51 mouse cellular contexts compared by ENCODE assay signal in the genomic region with DNA sequence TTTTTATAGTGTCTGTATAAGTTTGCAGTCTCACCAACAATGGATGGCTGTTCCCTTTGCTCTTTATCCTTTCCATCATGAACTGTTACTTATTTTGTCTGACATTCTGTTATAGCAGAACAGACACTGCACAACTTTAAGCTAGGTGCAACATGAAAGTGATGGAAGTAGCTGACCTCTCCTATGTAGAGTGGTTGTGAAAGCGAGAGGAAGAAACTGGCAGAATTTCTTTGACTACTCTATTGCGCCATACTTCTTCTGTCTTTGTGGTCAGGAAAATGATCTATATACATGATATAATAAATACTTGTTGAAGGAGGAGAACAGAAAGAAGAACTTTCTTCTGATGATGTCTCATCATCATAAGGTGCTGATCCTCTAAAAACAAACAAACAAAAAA. TPM values are rescaled to one million over a fixed set of nuclear protein-coding genes. Genes with fewer than 3 reads are reported as not detected.
"Had no signal": no experiment of that assay in that cellular context is flagged by ENCODE, and none has a peak within 500 bp of the region (broad histone marks: within the 10 kb centered on the region; RNA-seq: fewer than 3 reads in every experiment).

No protein-coding gene starts in this region.

- H3K9me3 ChIP-seq: heart, embryonic 10.5 days; heart, embryonic 12.5 days; heart, embryonic 13.5 days; heart, embryonic 15.5 days; hindbrain, embryonic 10.5 days; hindbrain, embryonic 12.5 days; hindbrain, embryonic 13.5 days; hindbrain, embryonic 15.5 days; intestine, embryonic 15.5 days; kidney, embryonic 15.5 days had no signal

- H3K9ac ChIP-seq: heart, embryonic 12.5 days; heart, embryonic 13.5 days; heart, embryonic 15.5 days; hindbrain, embryonic 12.5 days; hindbrain, embryonic 13.5 days; hindbrain, embryonic 14.5 days; hindbrain, embryonic 15.5 days; intestine, embryonic 15.5 days; kidney, embryonic 15.5 days had no signal

- DNase-seq: heart, postnatal 10 days; heart, postnatal 14 days; heart, postnatal 36 days; heart, postnatal 4 days; kidney, adult 11 months; kidney, adult 18-20 months; kidney, adult 2 months; kidney, adult 8-10 months; kidney, adult 9 months; kidney, postnatal 10 days; kidney, postnatal 14 days; kidney, postnatal 25 days; kidney, postnatal 36 days; kidney, postnatal 4 days; layer of hippocampus, adult 9-11 months; layer of hippocampus, postnatal 36 days had no signal

- ATAC-seq: hindbrain, embryonic 16.5 days; hindbrain, postnatal 0 days; inflammation-experienced regulatory T-cells, adult 6 months; intestine, embryonic 15.5 days; intestine, embryonic 16.5 days; intestine, postnatal 0 days had no signal

- H3K4me2 ChIP-seq: heart, embryonic 11.5 days; heart, embryonic 12.5 days; heart, embryonic 13.5 days; heart, embryonic 15.5 days; hindbrain, embryonic 12.5 days; hindbrain, embryonic 13.5 days; hindbrain, embryonic 14.5 days; hindbrain, embryonic 15.5 days; intestine, embryonic 15.5 days; kidney, embryonic 15.5 days had no signal

- H3K36me3 ChIP-seq: heart, embryonic 10.5 days; heart, embryonic 12.5 days; heart, embryonic 13.5 days; heart, embryonic 15.5 days; hindbrain, embryonic 10.5 days; hindbrain, embryonic 12.5 days; hindbrain, embryonic 13.5 days; hindbrain, embryonic 15.5 days; intestine, embryonic 15.5 days; kidney, embryonic 15.5 days had no signal

- H3K4me3 ChIP-seq: heart, embryonic 10.5 days; heart, embryonic 12.5 days; heart, embryonic 13.5 days; heart, embryonic 15.5 days; hindbrain, embryonic 10.5 days; hindbrain, embryonic 12.5 days; hindbrain, embryonic 13.5 days; hindbrain, embryonic 15.5 days; intestine, embryonic 15.5 days; kidney, embryonic 15.5 days; layer of hippocampus, adult 2 months; left cerebral cortex, adult 2 months had no signal

- H3K27ac ChIP-seq: heart, embryonic 10.5 days; heart, embryonic 13.5 days; heart, embryonic 15.5 days; hindbrain, embryonic 10.5 days; hindbrain, embryonic 12.5 days; hindbrain, embryonic 13.5 days; hindbrain, embryonic 14.5 days; hindbrain, embryonic 15.5 days; hindbrain, postnatal 0 days; intestine, embryonic 15.5 days; kidney, embryonic 15.5 days; kidney, postnatal 0 days; layer of hippocampus, adult 2 months; left cerebral cortex, adult 2 months had no signal

- H3K27me3 ChIP-seq: heart, embryonic 12.5 days; heart, embryonic 13.5 days; heart, embryonic 15.5 days; hindbrain, embryonic 12.5 days; hindbrain, embryonic 13.5 days; hindbrain, embryonic 15.5 days; intestine, embryonic 15.5 days; kidney, embryonic 15.5 days had no signal

- H3K4me1 ChIP-seq: heart, embryonic 10.5 days; heart, embryonic 12.5 days; heart, embryonic 13.5 days; heart, embryonic 15.5 days; hindbrain, embryonic 10.5 days; hindbrain, embryonic 12.5 days; hindbrain, embryonic 13.5 days; hindbrain, embryonic 15.5 days; intestine, embryonic 15.5 days; kidney, embryonic 15.5 days had no signal

RNA-seq across cellular contexts. Expression of a gene that starts 40.5 kb away (rescaled TPM):
- total RNA-seq: heart, postnatal 10 days; heart, postnatal 14 days; heart, postnatal 36 days; heart, postnatal 4 days; hematopoietic stem cell, adult 5-6 weeks; hindbrain, postnatal 0 days; layer of hippocampus, adult 18-20 months; layer of hippocampus, adult 2 months; layer of hippocampus, adult 8-10 months; layer of hippocampus, postnatal 10 days; layer of hippocampus, postnatal 14 days; layer of hippocampus, postnatal 25 days; layer of hippocampus, postnatal 36 days; left cerebral cortex, adult 18-20 months; left cerebral cortex, adult 2 months had no signal
- polyA plus RNA-seq: heart, embryonic 10.5 days; heart, embryonic 11.5 days; heart, embryonic 12.5 days; heart, embryonic 13.5 days; heart, embryonic 14.5 days; heart, embryonic 15.5 days; heart, embryonic 16.5 days; heart, postnatal 0 days; hindbrain, embryonic 10.5 days; hindbrain, embryonic 11.5 days; hindbrain, embryonic 12.5 days; hindbrain, embryonic 13.5 days; hindbrain, embryonic 14.5 days; hindbrain, embryonic 15.5 days; hindbrain, embryonic 16.5 days; hindbrain, postnatal 0 days; inflammation-experienced regulatory T-cells, adult 6 months; intestine, embryonic 14.5 days; intestine, embryonic 15.5 days; intestine, embryonic 16.5 days; intestine, postnatal 0 days; kidney, adult 2 months; kidney, embryonic 14.5 days; kidney, embryonic 15.5 days; kidney, embryonic 16.5 days; kidney, postnatal 0 days; large intestine, adult 2 months had no signal
